Mouse (Mus musculus): Measurements from ENCODE around the gene Dpp6.
"Not testable (repeated sequence)": the region's sequence is repeated elsewhere in the genome, so short reads cannot be mapped to it uniquely, and the experiment has no call there.

Dpp6 gene

DNA sequence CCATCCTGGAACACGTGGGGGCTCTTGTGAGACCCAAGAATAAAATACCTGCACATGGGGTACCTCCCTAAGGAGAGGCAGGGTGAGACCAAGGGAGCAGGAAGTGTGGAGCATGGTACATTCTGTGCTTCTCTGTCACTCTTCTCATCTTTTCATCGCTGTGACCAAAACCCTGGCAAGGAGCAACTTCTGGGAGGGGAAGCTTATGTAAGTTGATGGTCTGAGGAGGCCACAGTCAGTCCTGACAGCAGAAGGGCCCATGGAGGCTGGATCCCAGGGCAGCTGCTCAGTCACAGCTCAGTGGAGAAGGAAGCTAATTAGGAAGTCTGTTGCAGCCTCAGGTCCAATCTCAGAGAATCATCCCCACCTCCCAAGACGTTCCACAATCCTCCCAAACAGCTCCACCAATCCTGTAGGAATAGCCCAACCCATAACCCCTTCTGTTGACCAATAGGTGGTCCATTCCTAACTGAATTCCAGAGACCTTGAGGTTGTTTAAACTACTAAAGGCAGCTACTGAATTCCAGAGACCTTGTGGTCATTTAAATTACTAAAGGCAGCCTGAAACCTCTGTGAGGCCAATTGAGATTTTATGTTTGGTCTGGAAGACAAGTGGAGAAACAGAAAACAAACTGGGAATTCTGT lies 636.3 kb downstream of the Dpp6 start:
- no peak for TF ChIP-seq GATA4 (IDR thresholded peaks at IDR 0.05; ENCODE audit: insufficient replicate concordance, low read length)

DNA sequence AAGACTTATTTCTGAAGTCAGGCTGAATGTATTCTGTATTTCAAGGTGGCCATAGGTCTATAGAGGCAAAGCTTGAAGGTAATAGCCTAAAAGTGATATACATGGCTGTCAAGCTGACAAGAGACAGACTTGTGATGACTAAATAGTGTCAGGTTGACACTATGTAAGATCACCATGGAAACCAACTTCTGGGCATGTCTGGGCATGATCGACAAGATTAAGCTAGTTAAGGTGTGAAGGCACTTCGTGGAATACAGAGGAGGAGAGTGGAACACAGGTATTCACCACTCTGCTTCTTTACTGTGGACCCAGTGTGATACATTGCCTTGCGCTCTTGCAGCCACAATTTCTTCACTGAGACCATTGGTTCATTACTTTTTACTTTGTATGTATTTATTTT lies 637.4 kb downstream of the Dpp6 start:
- no peak for TF ChIP-seq GATA4 (IDR thresholded peaks at IDR 0.05; ENCODE audit: insufficient replicate concordance, low read length)

DNA sequence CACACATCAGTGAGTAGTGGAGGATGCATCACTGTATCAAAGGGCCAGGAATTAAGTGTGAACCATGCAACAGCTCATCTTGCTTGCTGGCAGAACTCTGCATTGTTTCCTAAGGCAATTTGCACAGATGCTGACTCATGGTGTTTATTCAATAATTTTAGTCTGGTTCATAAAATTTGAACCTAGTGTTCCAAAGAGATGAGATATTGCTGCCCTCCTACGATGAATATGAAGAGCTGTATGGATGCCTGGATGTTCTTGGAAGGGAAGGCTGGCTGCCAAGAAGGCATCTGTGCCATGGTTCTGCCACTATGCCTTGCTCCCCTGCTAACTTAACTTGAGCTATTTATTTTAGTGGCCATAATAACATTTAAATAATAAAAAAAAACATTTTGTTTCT lies 640.0 kb downstream of the Dpp6 start:
- TF ChIP-seq GATA4 (IDR thresholded peaks at IDR 0.05; ENCODE audit: insufficient replicate concordance, low read length): no peak

DNA sequence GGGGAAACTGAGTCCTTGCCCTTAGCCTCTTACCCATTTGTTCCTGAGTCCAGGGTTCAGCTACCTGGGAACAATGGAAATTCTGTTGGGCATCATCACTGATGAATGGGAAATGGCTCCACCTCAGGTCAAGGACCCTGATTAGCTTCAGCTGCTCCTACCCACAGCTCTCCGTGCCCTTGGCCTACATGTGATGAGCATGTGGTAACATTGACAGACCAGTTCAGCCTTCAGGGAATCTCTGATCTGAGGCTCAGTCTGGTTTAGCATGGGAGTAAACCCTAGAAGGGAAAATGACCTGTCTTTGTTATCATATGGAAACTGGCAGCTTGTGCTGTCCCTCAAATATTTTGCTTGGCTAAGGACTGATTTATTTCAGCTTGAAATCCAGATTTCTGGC lies 640.7 kb downstream of the Dpp6 start:
- TF ChIP-seq GATA4 (IDR thresholded peaks at IDR 0.05; ENCODE audit: insufficient replicate concordance, low read length): no peak

DNA sequence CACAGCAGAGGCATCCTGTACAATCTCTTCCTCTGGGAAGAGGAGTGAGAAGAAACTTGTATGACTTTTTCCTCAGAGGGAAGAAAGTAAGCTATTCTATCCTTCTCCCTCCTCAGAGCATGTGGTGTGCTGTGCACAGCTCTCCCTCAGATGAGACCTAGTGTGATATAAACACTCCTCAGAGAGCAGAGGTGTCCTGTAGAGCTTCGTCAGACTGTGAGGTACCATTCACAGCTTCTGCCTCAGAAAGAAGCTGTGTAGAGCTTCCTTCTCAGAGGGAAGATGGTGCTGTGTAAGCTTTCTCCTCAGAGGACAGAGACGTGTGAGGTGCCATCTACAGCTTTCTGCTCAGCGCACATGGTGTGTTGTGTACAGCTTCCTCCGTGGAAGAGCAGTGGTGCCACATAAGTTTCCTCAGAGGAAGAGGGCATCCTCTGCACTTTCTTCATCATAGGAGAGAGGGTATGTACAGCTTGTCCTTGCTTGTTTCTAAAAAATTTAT lies 658.0 kb downstream of the Dpp6 start:
- TF ChIP-seq GATA4 (IDR thresholded peaks at IDR 0.05; ENCODE audit: insufficient replicate concordance, low read length): no peak

DNA sequence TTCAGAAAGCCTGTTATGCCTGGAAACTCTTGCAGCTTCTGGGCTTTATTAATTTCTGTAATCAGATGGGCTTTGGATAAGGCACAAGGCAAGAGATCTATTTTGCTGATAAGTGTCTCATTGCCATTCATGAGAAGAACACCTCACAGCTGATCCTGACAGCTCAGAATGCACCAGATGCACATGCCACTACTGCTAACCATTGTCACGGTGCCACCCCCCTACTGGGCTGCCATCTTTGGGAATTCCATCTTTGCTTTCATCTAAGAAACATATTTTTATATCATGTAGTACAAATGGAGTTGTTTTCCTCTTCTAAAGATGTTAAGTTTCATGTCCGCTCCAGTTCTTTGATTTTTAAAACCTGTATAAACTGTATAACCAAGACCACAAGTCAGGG lies 664.7 kb downstream of the Dpp6 start:
- no peak for TF ChIP-seq GATA4 (IDR thresholded peaks at IDR 0.05; ENCODE audit: insufficient replicate concordance, low read length)

DNA sequence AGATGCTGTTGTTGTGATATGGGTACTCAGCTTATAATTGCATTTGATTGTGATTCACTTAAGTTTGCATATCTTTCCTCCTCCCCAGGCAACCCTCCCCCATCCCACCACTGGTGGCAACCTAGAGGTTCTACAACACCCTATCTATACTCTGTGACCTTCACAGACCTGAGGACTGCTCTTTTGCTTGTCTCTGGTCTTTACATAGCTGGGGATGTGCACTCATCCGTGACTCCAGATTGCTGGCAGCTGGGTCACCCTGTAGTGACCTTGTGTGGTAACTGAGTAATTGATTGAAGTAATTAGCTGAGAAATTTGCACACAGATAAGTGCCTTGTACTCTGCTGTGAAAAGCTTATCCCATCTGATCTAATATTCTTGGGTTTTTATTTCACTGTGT lies 669.1 kb downstream of the Dpp6 start:
- TF ChIP-seq GATA4 (IDR thresholded peaks at IDR 0.05; ENCODE audit: insufficient replicate concordance, low read length): no peak

DNA sequence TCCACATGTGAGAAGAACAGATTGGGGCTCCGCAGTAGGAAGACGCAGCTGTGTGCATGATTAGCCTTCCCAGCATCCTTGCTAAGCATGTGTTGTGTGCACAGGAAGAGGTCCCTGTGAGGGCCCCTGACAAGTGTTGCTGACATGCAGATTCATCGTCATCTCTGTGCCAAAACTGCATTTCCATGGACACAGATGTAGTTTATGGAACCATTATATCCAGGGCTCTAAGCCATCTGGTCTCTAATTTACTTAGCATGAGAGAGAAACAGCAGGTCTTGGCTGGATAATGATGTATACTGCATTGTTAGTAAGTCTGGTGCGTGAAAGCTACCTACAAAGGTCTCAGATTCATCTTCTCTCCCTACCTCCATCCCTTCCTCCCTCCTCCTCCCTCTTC lies 673.9 kb downstream of the Dpp6 start:
- no peak for TF ChIP-seq GATA4 (IDR thresholded peaks at IDR 0.05; ENCODE audit: insufficient replicate concordance, low read length)

DNA sequence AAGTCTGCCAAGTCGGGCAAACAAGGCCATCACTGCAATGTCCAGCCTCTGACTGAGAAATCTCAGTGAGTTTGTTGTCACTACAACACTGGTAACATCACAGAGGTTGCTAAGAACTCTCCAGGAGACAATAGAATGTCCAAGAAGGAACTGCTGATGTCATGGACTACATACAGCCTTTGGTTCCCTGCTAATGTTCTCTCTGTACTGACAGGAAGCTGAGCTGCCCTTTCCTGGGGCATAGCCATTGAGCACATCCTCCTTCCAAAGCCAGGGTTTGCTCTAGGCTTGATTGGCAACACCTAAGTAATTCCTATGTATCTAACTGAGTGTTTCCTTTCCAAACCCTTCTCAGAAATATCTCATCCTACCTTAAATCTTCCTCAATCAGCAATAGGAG lies 684.3 kb downstream of the Dpp6 start, which contains the start of gene Speer4b:
Gene Speer4b, minus strand, starts transcription at position 101 of the 400 bp plus-strand sequence.
- TF ChIP-seq GATA4 (IDR thresholded peaks at IDR 0.05; ENCODE audit: insufficient replicate concordance, low read length): not testable (repeated sequence)

DNA sequence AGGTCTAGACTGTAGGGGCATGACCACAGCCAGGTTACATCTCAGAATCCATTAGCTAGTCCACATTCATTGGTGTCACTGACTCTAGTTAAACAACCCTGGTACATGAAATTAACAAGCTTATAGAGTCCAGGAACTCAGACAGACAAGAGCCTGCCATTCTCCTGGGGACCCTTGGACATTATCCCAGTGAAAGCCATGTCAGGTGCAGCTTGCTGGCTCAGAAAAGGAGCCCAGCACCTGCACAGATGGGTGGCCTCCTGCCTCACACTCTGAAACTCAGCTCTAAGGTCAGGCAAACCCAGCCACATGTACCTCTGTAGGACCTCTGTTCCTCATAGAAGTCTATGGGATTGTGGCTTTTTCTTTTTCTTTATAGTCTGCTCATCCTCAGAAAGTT lies 701.7 kb downstream of the Dpp6 start:
- TF ChIP-seq GATA4 (IDR thresholded peaks at IDR 0.05; ENCODE audit: insufficient replicate concordance, low read length): no peak

DNA sequence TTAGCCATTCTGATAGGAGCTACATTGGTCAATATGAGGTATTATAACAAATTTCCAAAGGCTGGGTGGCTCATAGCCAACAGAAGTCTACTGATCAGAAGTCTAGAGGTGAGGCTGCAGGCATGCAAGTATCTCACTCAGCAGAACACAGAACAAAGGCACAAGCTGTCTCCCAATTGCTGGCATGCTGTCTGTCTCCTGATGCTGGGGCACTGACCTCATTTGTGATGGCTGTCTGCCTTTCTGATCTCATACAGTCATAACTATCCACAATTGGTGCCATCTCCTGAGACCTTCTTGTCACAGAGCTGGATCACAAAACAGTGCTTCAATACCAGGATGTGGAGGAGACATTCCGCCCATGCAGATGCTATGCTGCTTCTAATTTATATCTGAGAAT lies 709.9 kb downstream of the Dpp6 start:
- no peak for TF ChIP-seq GATA4 (IDR thresholded peaks at IDR 0.05; ENCODE audit: insufficient replicate concordance, low read length)

DNA sequence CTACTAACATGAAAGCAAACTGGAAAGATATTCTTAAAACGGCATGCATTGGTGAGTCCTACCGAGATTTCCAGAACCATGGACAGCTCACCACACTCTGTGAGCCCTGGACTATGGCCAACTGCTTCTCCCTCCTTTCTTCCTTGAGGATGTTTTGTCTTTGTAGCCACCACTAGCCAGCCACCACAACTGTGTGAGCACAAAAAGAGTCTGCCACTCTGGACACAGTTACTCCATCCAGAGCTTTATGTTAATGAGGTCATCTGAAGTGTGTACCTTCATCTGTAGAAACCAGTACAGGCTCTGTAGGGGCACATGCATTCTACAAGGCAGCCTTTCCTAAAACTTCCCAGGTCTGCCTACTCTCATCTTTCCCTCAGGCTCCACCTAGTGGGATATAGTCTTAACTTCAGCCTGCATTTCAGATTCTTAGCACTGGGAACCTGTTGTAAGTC lies 727.8 kb downstream of the Dpp6 start:
- TF ChIP-seq GATA4 (IDR thresholded peaks at IDR 0.05; ENCODE audit: insufficient replicate concordance, low read length): no peak

DNA sequence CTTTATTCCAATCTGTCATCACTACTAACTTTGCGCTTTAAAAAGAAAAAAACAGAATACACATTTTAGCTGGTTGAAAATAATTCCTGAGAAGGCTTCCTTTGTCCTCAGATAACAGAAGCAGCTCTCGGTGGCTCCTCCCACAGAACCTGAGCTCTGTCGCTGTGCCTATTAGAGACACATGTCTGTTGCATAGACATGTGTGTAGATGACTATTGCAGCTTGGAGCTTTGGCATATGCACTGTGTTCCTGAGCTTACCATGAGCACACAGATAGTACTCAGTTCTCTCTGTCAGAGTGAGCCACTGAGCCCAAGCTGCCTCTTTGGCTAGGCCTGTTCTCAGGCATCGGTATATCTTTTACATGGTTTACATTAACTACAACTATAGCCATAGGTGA lies 732.3 kb downstream of the Dpp6 start:
- TF ChIP-seq GATA4 (IDR thresholded peaks at IDR 0.05; ENCODE audit: insufficient replicate concordance, low read length): no peak

DNA sequence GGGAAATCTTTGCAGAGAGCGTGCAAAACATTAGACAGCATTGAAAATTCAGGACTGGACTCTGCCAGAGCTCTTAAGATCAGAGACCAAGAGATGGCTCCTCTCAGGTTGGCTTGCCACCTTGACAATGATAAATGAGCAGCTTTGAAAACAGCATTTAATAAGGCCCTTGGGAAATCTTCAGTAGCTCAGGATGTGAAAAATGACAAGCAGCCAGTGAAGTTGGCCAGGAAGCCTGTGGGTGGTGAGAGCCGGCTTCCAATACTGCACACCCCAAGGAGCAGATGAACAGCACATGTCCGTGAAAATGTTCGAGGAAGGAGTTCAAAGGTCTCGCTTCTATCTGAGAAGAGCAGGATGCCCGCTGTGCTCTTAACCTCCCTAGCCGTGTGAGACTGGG lies 748.7 kb downstream of the Dpp6 start:
- no peak for TF ChIP-seq GATA4 (IDR thresholded peaks at IDR 0.05; ENCODE audit: insufficient replicate concordance, low read length)

DNA sequence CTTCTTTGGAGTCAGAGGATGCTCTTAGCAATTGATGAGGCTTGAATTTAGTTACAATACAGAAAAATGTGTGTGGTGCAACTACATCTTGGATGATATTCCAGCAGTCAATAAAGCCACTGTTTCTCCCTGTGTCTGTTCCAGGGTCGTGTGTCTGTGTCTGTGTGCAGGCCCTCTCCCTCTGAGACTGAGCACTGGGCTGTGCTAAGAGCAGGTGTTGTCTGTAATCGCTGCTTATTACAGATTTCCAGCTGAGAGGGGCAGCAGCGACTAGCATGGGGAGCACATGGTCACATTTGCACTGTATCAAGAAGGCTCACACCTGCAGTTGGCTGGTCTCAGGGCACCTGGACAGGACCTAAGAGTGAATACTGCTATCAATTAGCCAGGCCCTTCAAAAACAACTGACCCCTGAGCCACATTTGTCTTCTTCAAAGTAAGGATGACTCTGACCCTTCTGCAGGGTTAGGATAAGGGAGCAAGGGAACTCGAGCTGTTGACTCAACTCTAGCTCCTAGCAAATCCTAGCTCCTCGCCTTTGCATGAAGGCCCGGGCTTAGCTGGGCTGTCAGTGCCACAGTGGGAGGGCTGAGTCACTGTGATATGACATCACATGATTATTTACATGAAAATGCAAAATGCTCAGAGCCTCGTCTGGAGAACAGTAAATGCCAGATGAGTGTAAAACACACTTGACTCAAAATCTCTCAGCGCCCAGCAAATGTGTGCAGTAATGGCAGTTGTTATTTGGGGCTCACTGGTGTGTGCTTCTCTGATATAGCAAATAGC lies 771.2 kb downstream of the Dpp6 start:
- no peak for TF ChIP-seq GATA4 (IDR thresholded peaks at IDR 0.05; ENCODE audit: insufficient replicate concordance, low read length)

DNA sequence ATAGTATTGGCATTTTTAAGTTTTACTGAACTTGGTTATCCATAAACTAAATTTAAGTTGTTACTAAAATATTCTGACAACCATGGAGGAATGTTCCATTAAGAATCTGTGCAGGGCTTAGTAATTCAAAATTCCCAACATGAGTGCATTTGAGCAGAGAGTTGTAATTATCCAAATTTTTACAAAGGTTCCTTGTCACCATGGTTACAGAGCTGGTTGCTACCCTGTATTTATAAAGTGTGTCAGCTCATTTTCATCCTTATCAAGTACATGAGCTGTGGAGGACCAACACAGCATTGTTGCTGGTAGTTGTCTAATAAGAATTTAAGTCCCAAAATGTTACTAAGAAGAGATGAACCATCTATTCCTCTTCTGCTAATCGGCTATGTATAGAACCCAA lies 787.1 kb downstream of the Dpp6 start:
- TF ChIP-seq GATA4 (IDR thresholded peaks at IDR 0.05; ENCODE audit: insufficient replicate concordance, low read length): no peak

Measured in liver, adult (tissue).